Mouse (Mus musculus) lung, adult 2 months (tissue): ENCODE measurements around the gene Ghr.

Source experiments
- CTCF ChIP-seq: fragments of 200-500 bp; IDR thresholded peaks from 2 replicates; pipeline ENCODE4 v1.5.1; 2011; ENCODE audit warnings: mild to moderate bottlenecking, low read length, control low read depth; ENCODE audit not compliant: insufficient read depth
- POLR2A ChIP-seq: fragments of 200-500 bp; IDR thresholded peaks from 2 replicates; pipeline ENCODE4 v1.6.1; 2011; ENCODE audit warnings: low read depth, mild to moderate bottlenecking, control low read depth, low read length, borderline replicate concordance; ENCODE audit errors: extremely low read depth

DNA sequence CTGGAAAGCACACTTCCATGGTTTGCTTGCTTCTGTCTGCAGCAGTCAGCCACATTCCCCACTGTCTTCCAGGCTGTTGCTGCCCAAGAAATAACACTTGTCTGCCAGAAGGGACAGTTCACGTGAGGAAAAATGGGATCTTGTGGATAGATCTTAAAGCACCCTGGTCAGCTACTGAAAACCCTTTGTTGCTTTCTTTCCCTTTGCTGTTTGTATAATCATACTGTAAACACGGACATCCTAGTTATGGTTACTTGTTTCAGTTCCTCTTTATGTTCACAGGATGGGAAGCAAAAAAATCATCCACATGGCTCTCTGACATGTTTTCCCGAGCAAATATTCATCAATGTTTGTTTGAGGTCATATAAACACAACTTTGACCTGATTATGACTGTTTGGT, 243.4 kb downstream of the Ghr start:
- TF ChIP-seq POLR2A (no peak), CTCF (no peak)
